Mouse (Mus musculus): ENCODE data around the gene Naip1. TPM values are rescaled to one million over a fixed set of nuclear protein-coding genes. Genes with fewer than 3 reads are reported as not detected.
"Not testable (repeated sequence)": the region's sequence is repeated elsewhere in the genome, so short reads cannot be mapped to it uniquely, and the experiment has no call there.

The Naip1 gene
- total and polyA plus RNA-seq, 2 experiments = 0.10 to 0.37 TPM

DNA sequence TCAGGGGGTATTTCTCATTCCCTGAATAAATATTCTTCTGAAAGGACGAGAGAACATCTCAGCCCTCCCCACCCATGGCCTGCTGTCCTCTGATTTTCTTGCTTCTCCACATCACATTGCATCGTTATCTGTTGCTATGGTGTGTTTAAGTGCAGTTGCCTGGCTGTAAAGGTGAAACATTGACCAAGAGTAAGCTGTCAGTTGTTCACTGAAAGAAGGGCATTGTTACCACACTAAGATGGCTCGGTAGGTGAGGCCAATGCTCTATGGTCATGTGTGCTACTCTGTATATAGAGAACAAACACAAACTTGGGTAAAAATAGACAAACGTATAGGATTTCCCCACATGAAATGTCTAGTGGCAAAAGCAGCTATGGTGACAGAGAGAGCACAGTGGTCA is 42.8 kb downstream of the Naip1 start:
- no peak for DNase-seq (ENCODE audit: extremely low read depth, low read depth, low spot score)
- no peak overlapping the region for H3K27ac ChIP-seq (replicated peaks; ENCODE audit: insufficient read depth, low read depth, low read length)
- no peaks in the 10 kb centered on the region for H3K27me3 ChIP-seq (ENCODE audit: control insufficient read depth, insufficient read depth, low read length)
- H3K4me3 ChIP-seq (ENCODE audit: insufficient read depth, low read depth, low read length) = no peak overlapping the region
- no peaks in the 10 kb centered on the region for H3K36me3 ChIP-seq (ENCODE audit: control insufficient read depth, insufficient read depth, low read length)
- no peaks in the 10 kb centered on the region for H3K79me2 ChIP-seq (ENCODE audit: control insufficient read depth, insufficient read depth, low read length)
- H3K9ac ChIP-seq (ENCODE audit: low read depth, low read length) = no peak overlapping the region
- TF ChIP-seq POLR2A (IDR thresholded peaks at IDR 0.05; ENCODE audit: extremely low read depth, insufficient read depth, low read length) = no peak
- no peak for TF ChIP-seq CTCF (IDR thresholded peaks at IDR 0.05; ENCODE audit: low read depth, low read length)
- WGBS = 72% methylated on average over 4 of the region's 4 CpGs
- no peaks in the 10 kb centered on the region for H3K4me1 ChIP-seq (ENCODE audit: control insufficient read depth, insufficient read depth, low read length)

DNA sequence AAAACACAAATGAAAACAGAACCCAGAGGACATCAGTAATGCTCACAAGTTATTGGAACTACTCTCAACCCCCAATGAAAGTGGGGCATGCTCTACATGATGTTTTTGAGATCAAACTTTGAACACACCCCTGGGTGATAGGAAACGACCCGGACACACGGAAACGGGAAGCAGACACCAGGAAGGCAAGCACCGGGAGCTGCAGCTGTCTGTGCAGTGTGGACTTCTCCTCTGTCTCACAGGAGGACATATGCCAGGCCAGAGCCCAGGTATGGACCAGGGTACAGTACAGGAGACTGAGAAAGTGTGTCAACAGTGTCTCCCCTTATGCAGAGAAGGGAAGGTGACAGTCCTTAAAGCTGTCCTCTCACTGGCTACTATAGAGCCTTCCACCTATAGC is 43.5 kb downstream of the Naip1 start:
- Histone ChIP-seq H3K4me3 (ENCODE audit: insufficient read depth, low read depth, low read length) (no peak overlapping the region), H3K27ac (replicated peaks; ENCODE audit: insufficient read depth, low read depth, low read length) (no peak overlapping the region), H3K27me3 (ENCODE audit: control insufficient read depth, insufficient read depth, low read length) (no peaks in the 10 kb centered on the region), H3K9ac (ENCODE audit: low read depth, low read length) (no peak overlapping the region), H3K36me3 (ENCODE audit: control insufficient read depth, insufficient read depth, low read length) (no peaks in the 10 kb centered on the region), H3K79me2 (ENCODE audit: control insufficient read depth, insufficient read depth, low read length) (no peaks in the 10 kb centered on the region), H3K4me1 (ENCODE audit: control insufficient read depth, insufficient read depth, low read length) (no peaks in the 10 kb centered on the region)
- 73% methylated on average over 5 of the region's 5 CpGs for WGBS
- TF ChIP-seq POLR2A (IDR thresholded peaks at IDR 0.05; ENCODE audit: extremely low read depth, insufficient read depth, low read length) (no peak), CTCF (IDR thresholded peaks at IDR 0.05; ENCODE audit: low read depth, low read length) (no peak)
- no peak for DNase-seq (ENCODE audit: extremely low read depth, low read depth, low spot score)

DNA sequence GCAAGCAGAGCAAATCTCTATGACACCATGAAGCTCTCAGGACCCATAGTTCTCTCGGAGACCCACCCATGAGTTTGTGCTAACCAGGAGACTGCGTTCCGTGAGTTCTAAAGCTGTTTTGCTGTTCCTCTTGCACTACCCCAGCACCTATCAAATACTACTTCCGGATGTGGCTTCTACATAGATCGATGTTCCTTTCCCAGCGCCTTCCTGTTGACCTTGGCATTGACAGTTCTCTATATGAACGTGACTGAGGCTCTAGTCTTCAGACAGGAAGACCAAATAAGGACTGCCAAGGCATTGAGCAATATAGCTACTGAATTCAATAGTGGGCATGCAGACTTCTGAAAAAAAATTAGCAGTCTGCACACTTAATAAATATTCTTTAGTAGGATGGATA is 44.4 kb downstream of the Naip1 start:
- WGBS = 57% methylated on average over 7 of the region's 7 CpGs
- no peak overlapping the region for H3K9ac ChIP-seq (ENCODE audit: low read depth, low read length)

DNA sequence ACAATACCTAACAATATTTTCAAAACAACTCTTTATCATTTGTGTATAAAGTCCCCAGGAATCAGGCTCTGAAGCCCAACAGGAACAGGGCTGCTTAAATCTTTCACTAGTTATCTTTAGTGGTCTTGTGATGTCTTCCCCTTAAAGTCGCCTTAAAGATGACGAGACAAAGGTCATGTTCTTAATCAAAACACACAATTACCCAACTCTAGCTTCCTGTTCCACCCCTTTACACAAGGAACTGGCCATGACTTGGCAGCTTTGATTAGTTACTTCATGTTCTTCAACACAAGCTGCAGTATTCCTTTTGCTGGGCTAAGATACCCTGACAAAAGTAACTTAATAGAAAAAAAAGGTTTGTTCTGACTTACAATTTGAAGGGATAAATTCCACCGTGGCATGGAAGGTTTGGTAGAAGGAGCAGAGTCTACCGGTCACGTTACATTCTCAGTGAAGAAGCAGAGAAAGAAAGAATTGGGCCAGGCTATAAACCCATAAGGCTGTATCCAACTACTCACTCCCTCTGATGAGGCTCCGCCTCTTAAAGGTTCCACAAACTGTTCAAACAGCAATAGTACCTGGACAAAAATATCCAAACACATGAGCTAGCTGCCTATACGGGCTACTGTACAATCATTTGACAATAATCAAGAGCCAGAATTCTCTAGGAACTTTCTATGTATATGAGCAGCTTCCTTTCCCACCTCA is 49.6 kb downstream of the Naip1 start:
- not testable (repeated sequence) for H3K4me3 ChIP-seq (ENCODE audit: insufficient read depth, low read depth, low read length); H3K79me2 ChIP-seq (ENCODE audit: control insufficient read depth, insufficient read depth, low read length); H3K27me3 ChIP-seq (ENCODE audit: control insufficient read depth, insufficient read depth, low read length); H3K4me1 ChIP-seq (ENCODE audit: control insufficient read depth, insufficient read depth, low read length); H3K36me3 ChIP-seq (ENCODE audit: control insufficient read depth, insufficient read depth, low read length); H3K9ac ChIP-seq (ENCODE audit: low read depth, low read length); H3K27ac ChIP-seq (replicated peaks; ENCODE audit: insufficient read depth, low read depth, low read length)
- WGBS = 72% methylated on average over 7 of the region's 7 CpGs
- peak; percentile 19 for DNase-seq (ENCODE audit: extremely low read depth, low read depth, low spot score)

More for the DNA sequence above, 44.4 kb downstream of the Naip1 start:
- TF ChIP-seq POLR2A (IDR thresholded peaks at IDR 0.05; ENCODE audit: extremely low read depth, insufficient read depth, low read length) (no peak), CTCF (IDR thresholded peaks at IDR 0.05; ENCODE audit: low read depth, low read length) (no peak)
- Histone ChIP-seq H3K27ac (replicated peaks; ENCODE audit: insufficient read depth, low read depth, low read length) (no peak overlapping the region), H3K4me3 (ENCODE audit: insufficient read depth, low read depth, low read length) (no peak overlapping the region), H3K4me1 (ENCODE audit: control insufficient read depth, insufficient read depth, low read length) (no peaks in the 10 kb centered on the region), H3K79me2 (ENCODE audit: control insufficient read depth, insufficient read depth, low read length) (no peaks in the 10 kb centered on the region), H3K27me3 (ENCODE audit: control insufficient read depth, insufficient read depth, low read length) (no peaks in the 10 kb centered on the region), H3K36me3 (ENCODE audit: control insufficient read depth, insufficient read depth, low read length) (no peaks in the 10 kb centered on the region)
- peak; percentile 5 for DNase-seq (ENCODE audit: extremely low read depth, low read depth, low spot score)

DNA sequence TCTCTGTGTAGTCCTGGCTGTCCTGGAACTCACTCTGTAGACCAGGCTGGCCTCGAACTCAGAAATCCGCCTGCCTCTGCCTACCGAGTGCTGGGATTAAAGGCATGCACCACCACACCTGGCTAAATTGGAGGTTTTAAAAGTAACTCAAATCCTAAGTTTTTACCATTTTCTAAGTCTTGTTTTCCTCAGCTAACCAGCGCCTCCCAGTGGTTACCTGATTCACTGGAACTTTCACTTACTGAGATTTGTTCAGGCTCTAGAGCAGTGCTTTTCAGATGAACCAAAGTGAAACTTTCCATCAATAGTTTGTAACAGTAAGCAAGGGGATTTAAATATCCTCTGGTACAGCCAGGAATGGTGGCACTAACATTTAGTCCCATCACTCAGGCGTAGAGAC is 61.6 kb downstream of the Naip1 start:
- TF ChIP-seq CTCF (IDR thresholded peaks at IDR 0.05; ENCODE audit: low read depth, low read length) = 0 out of 2 replicates have a peak, but pooled peaks have one; percentile 12
- not testable (repeated sequence) for H3K9ac ChIP-seq (ENCODE audit: low read depth, low read length); H3K27me3 ChIP-seq (ENCODE audit: control insufficient read depth, insufficient read depth, low read length); H3K79me2 ChIP-seq (ENCODE audit: control insufficient read depth, insufficient read depth, low read length); H3K4me1 ChIP-seq (ENCODE audit: control insufficient read depth, insufficient read depth, low read length); H3K27ac ChIP-seq (replicated peaks; ENCODE audit: insufficient read depth, low read depth, low read length); H3K4me3 ChIP-seq (ENCODE audit: insufficient read depth, low read depth, low read length); H3K36me3 ChIP-seq (ENCODE audit: control insufficient read depth, insufficient read depth, low read length)
- 32% methylated on average over 5 of the region's 5 CpGs for WGBS
- peak; percentile 31 for DNase-seq (ENCODE audit: extremely low read depth, low read depth, low spot score)

DNA sequence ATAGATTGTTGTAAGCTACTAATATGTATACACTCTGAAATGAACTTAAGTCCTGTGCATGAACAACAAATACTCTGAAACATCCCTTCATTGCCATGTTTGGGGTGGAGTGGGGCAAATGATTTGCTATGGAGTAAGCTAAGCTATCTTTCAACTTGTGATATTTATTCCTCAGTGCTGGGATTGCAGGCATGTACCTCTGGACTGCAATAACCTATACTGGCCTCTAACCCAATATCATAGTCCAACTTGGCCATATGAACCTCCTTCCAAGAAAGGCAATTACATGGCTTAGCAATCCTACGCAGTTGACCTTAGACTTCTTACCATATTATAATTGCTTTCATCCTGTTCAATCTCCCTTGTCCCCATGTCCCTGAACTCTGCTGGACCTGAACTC is 82.1 kb downstream of the Naip1 start:
- H3K36me3 ChIP-seq (ENCODE audit: control insufficient read depth, insufficient read depth, low read length) = no peaks in the 10 kb centered on the region
- TF ChIP-seq POLR2A (IDR thresholded peaks at IDR 0.05; ENCODE audit: extremely low read depth, insufficient read depth, low read length) (no peak), CTCF (IDR thresholded peaks at IDR 0.05; ENCODE audit: low read depth, low read length) (no peak)
- H3K27ac ChIP-seq (replicated peaks; ENCODE audit: insufficient read depth, low read depth, low read length) = no peak overlapping the region
- DNase-seq (ENCODE audit: extremely low read depth, low read depth, low spot score) = no peak
- WGBS = 97% methylated on average over 1 of the region's 1 CpGs
- no peak overlapping the region for H3K4me3 ChIP-seq (ENCODE audit: insufficient read depth, low read depth, low read length)
- no peaks in the 10 kb centered on the region for H3K27me3 ChIP-seq (ENCODE audit: control insufficient read depth, insufficient read depth, low read length)
- H3K79me2 ChIP-seq (ENCODE audit: control insufficient read depth, insufficient read depth, low read length) = no peaks in the 10 kb centered on the region
- no peaks in the 10 kb centered on the region for H3K4me1 ChIP-seq (ENCODE audit: control insufficient read depth, insufficient read depth, low read length)
- H3K9ac ChIP-seq (ENCODE audit: low read depth, low read length) = no peak overlapping the region

Other genes starting within 250 kb of the Naip1 start
- gene Naip5, start 206.5 kb downstream of the Naip1 start, total RNA-seq (2014; rRNA removed) = 1.2 and 1.3 TPM in 2 replicates
- gene Naip5, start 206.5 kb downstream of the Naip1 start, polyA plus RNA-seq (2012; rRNA removed) = 0.19 and 0.59 TPM in 2 replicates
- gene Naip6, start 135.2 kb downstream of the Naip1 start, total RNA-seq (2014; rRNA removed) = 1.1 and 1.3 TPM in 2 replicates
- 0.25 and 0.43 TPM in 2 replicates for gene Naip6, start 135.2 kb downstream of the Naip1 start, polyA plus RNA-seq (2012; rRNA removed)
- gene Gtf2h2, start 39.7 kb upstream of the Naip1 start, total RNA-seq (2014; rRNA removed) = 17.3 and 20.8 TPM in 2 replicates
- 8.8 and 19.1 TPM in 2 replicates for gene Gtf2h2, start 39.7 kb upstream of the Naip1 start, polyA plus RNA-seq (2012; rRNA removed)
- gene Ocln, start 99.8 kb upstream of the Naip1 start, total RNA-seq (2014; rRNA removed) = 51.9 and 52.3 TPM in 2 replicates
- 6.1 and 7.3 TPM in 2 replicates for gene Ocln, start 99.8 kb upstream of the Naip1 start, polyA plus RNA-seq (2012; rRNA removed)
- gene Marveld2, start 164.1 kb upstream of the Naip1 start, total RNA-seq (2014; rRNA removed) = 6.2 and 9.5 TPM in 2 replicates
- gene Marveld2, start 164.1 kb upstream of the Naip1 start, polyA plus RNA-seq (2012; rRNA removed) = 6.4 and 8.6 TPM in 2 replicates
- 46.4 and 52.1 TPM in 2 replicates for gene Ak6, start 198.1 kb upstream of the Naip1 start, total RNA-seq (2014; rRNA removed)
- 20.3 and 20.9 TPM in 2 replicates for gene Ak6, start 198.1 kb upstream of the Naip1 start, polyA plus RNA-seq (2012; rRNA removed)
- 10.1 and 12.5 TPM in 2 replicates for gene Rad17, start 198.2 kb upstream of the Naip1 start, total RNA-seq (2014; rRNA removed)
- 1.8 and 2.5 TPM in 2 replicates for gene Rad17, start 198.2 kb upstream of the Naip1 start, polyA plus RNA-seq (2012; rRNA removed)
- 2.1 and 2.5 TPM in 2 replicates for gene Taf9, start 198.7 kb upstream of the Naip1 start, total RNA-seq (2014; rRNA removed)
- 0.67 and 0.76 TPM in 2 replicates for gene Taf9, start 198.7 kb upstream of the Naip1 start, polyA plus RNA-seq (2012; rRNA removed)
- gene Ccdc125, start 216.8 kb upstream of the Naip1 start, total RNA-seq (2014; rRNA removed) = 2.8 and 4.0 TPM in 2 replicates
- gene Ccdc125, start 216.8 kb upstream of the Naip1 start, polyA plus RNA-seq (2012; rRNA removed) = 1.7 and 2.2 TPM in 2 replicates